Mouse (Mus musculus) intestine, embryonic 14.5 days (tissue): Measurements from ENCODE around the gene Snrnp35. TPM values are rescaled to one million over a fixed set of nuclear protein-coding genes. Genes with fewer than 3 reads are reported as not detected.
"Not testable (repeated sequence)": the region's sequence is repeated elsewhere in the genome, so short reads cannot be mapped to it uniquely, and the experiment has no call there.

Experiments used
- ATAC-seq: fragments of 200-750 bp; cut with Nextera tagmentation; replicated peaks from 2 replicates; pipeline ENCODE4 v1.8.0; 2017; ENCODE audit warnings: low read depth, moderate number of reproducible peaks, moderate TSS enrichment, moderate library complexity; ENCODE audit not compliant: low FRiP score, low TSS enrichment
- DNase-seq: peaks from one replicate; pipeline ENCODE4 v3.0.0-alpha.2; 2018; ENCODE audit warnings: low spot score
- H3K27ac ChIP-seq: fragments of 300-500 bp; sonication (generic); 2 replicates; pipeline ENCODE4 v1.5.1; 2014; ENCODE audit warnings: low read depth, mild to moderate bottlenecking, control low read depth
- H3K27me3 ChIP-seq: fragments of 300-500 bp; sonication (generic); replicated peaks from 2 replicates; pipeline ENCODE4 v1.6.1; 2014; ENCODE audit warnings: low read length, control low read depth; ENCODE audit not compliant: control insufficient read depth, insufficient read depth
- H3K36me3 ChIP-seq: fragments of 300-500 bp; sonication (generic); 2 replicates; pipeline ENCODE4 v1.6.1; 2014; ENCODE audit warnings: low read length, control low read depth; ENCODE audit not compliant: control insufficient read depth, insufficient read depth
- H3K4me1 ChIP-seq: fragments of 300-500 bp; sonication (generic); replicated peaks from 2 replicates; pipeline ENCODE4 v1.6.1; 2014; ENCODE audit warnings: low read length, control low read depth, mixed read lengths; ENCODE audit not compliant: control insufficient read depth, insufficient read depth
- H3K4me2 ChIP-seq: fragments of 300-500 bp; sonication (generic); 2 replicates; pipeline ENCODE4 v1.6.1; 2014; ENCODE audit warnings: low read length
- H3K4me3 ChIP-seq: fragments of 300-500 bp; sonication (generic); 2 replicates; pipeline ENCODE4 v1.5.1; 2014; ENCODE audit warnings: low read depth, low read length, control low read depth, mixed read lengths
- H3K9ac ChIP-seq: fragments of 300-500 bp; sonication (generic); 2 replicates; pipeline ENCODE4 v1.6.1; 2014; ENCODE audit warnings: mild to moderate bottlenecking, low read length
- H3K9me3 ChIP-seq: fragments of 300-500 bp; sonication (generic); 2 replicates; pipeline ENCODE4 v1.6.1; 2016; ENCODE audit warnings: low read length, control low read depth; ENCODE audit not compliant: control insufficient read depth
- WGBS: fragments of 180-500 bp; shearing (Covaris S2); extraction: QIAGEN DNeasy Blood & Tissue Kit; methylation state at CpG from one replicate; pipeline ENCODE4 v1.1.7; 2014; 5-methylcytosine and 5-hydroxymethylcytosine counted together
- polyA plus RNA-seq: library from polyadenylated mRNA; unstranded; fragments of >200 nt; fragmentation: Nextera tagmentation; extraction: Ambion mirVana; gene quantifications from 2 replicates; pipeline ENCODE4 v1.2.1, GENCODE M21; 2014

The Snrnp35 gene
- polyA plus RNA-seq, 1 experiment from 2014 or later, result 10.7 TPM

DNA sequence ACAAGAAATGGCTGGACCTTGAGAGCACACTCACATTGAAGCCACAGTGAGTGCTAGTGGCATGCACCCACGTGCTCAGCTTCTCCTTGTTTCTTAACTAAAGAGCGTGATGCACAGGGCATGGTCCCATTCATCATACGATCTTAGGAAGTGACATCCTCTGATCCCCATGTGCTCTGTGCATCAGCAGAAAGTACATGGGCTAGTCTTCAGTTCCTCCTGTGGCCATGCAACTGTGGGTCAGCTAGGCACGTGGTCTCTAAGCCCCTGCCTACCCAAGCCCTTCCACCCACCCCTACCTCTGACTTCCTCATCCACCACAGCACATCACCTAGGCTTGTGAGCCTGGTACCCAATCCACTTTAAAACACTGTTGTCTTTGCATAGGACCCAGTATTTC lies 9.7 kb downstream of the Snrnp35 start:
- peaks cover 53% of the 10 kb centered on the region for H3K36me3 ChIP-seq
- H3K4me1 ChIP-seq, result no peaks in the 10 kb centered on the region
- ATAC-seq (no peak), DNase-seq (no peak)
- H3K9me3 ChIP-seq, result no peaks in the 10 kb centered on the region
- H3K27ac ChIP-seq, result no peak overlapping the region
- no peaks in the 10 kb centered on the region for H3K27me3 ChIP-seq
- 89% methylated on average over 4 of the region's 4 CpGs for WGBS
- no peak overlapping the region for H3K4me3 ChIP-seq
- no peak overlapping the region for H3K4me2 ChIP-seq
- H3K9ac ChIP-seq, result no peak overlapping the region

DNA sequence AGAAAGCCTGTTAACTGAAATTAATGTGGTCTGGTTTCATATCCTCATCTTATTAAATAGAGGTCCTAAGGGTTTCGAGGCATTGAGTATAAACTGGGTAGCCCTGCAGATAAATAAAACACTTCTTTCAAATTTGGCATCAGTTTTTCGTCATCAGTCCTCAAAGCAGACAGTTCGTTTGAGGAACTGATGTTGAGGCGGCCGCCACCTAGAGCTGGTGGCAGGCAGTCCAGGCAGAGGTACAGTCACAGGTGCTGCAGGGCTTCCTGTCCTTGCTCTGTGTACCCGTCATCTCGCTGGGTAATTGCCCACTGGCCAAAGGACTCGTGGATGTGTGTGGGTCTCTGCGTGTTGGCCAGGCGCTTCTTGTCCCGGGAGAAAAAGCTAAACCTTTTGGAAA lies 10.5 kb downstream of the Snrnp35 start:
- Histone ChIP-seq H3K27me3 (no peaks in the 10 kb centered on the region), H3K4me2 (no peak overlapping the region), H3K36me3 (peaks cover 53% of the 10 kb centered on the region), H3K4me3 (no peak overlapping the region), H3K9me3 (no peaks in the 10 kb centered on the region), H3K9ac (no peak overlapping the region), H3K27ac (no peak overlapping the region), H3K4me1 (no peaks in the 10 kb centered on the region)
- WGBS, result 84% methylated on average over 11 of the region's 11 CpGs
- ATAC-seq, result no peak
- DNase-seq, result no peak

DNA sequence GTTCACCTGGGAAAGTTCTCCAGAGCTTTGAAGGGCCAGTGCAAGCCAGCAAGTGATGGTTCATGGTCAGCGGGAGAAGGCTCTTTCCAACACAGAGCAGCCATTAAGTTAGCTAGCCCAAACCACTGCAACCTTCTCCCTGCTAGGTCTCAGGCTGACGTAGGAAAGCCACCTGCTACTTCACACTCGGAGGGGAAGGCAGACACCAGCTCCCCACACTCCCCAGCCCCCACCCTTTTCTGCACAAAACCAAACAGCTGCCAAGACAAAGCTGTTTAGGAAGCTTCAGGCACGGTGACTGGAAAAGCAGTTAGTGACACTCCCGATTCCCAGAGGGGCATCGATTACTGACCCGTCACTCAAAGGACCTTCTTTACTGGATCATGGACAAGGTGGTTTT lies 12.6 kb downstream of the Snrnp35 start:
- WGBS, result 70% methylated on average over 7 of the region's 7 CpGs
- no peak overlapping the region for H3K9ac ChIP-seq
- no peaks in the 10 kb centered on the region for H3K9me3 ChIP-seq
- H3K36me3 ChIP-seq, result peaks cover 51% of the 10 kb centered on the region
- H3K27me3 ChIP-seq, result no peaks in the 10 kb centered on the region
- DNase-seq (no peak), ATAC-seq (no peak)
- H3K4me3 ChIP-seq, result no peak overlapping the region
- no peaks in the 10 kb centered on the region for H3K4me1 ChIP-seq
- H3K27ac ChIP-seq, result no peak overlapping the region
- no peak overlapping the region for H3K4me2 ChIP-seq

- H3K27me3 ChIP-seq, result no peaks in the 10 kb centered on the region
- ATAC-seq (0 out of 2 replicates have a peak, but pooled peaks have one; percentile 20), DNase-seq (peak; percentile 58)
- peaks cover 47% of the 10 kb centered on the region for H3K36me3 ChIP-seq
- peak overlapping the region; percentile 18; the same call in 1 of the 2 replicates for H3K4me2 ChIP-seq
- H3K9me3 ChIP-seq, result no peaks in the 10 kb centered on the region
- no peak overlapping the region for H3K9ac ChIP-seq
- 54% methylated on average over 15 of the region's 15 CpGs for WGBS
- no peak overlapping the region for H3K4me3 ChIP-seq
- no peak overlapping the region for H3K27ac ChIP-seq
- H3K4me1 ChIP-seq, result no peaks in the 10 kb centered on the region
Measured at GRCm38 (mm10) chr5:124496614-124497514, 13.9 kb downstream of the Snrnp35 start.

- peaks cover 47% of the 10 kb centered on the region for H3K36me3 ChIP-seq
- ATAC-seq, result no peak
- no peak overlapping the region for H3K27ac ChIP-seq
Measured at GRCm38 (mm10) chr5:124498221-124498876, 15.4 kb downstream of the Snrnp35 start.

GRCm38 (mm10) chr5:124499001-124499400 lies 16.1 kb downstream of the Snrnp35 start:
- no peak overlapping the region for H3K4me3 ChIP-seq
- 59% methylated on average over 5 of the region's 5 CpGs for WGBS
- no peaks in the 10 kb centered on the region for H3K4me1 ChIP-seq
- DNase-seq, result no peak
- no peak overlapping the region for H3K27ac ChIP-seq
- no peaks in the 10 kb centered on the region for H3K9me3 ChIP-seq
- no peaks in the 10 kb centered on the region for H3K27me3 ChIP-seq
- ATAC-seq, result no peak
- no peak overlapping the region for H3K4me2 ChIP-seq
- peaks cover 45% of the 10 kb centered on the region for H3K36me3 ChIP-seq
- no peak overlapping the region for H3K9ac ChIP-seq

More at GRCm38 (mm10) chr5:124498221-124498876, 15.4 kb downstream of the Snrnp35 start:
- Histone ChIP-seq H3K9ac (no peak overlapping the region), H3K27me3 (no peaks in the 10 kb centered on the region), H3K4me1 (no peaks in the 10 kb centered on the region), H3K4me3 (no peak overlapping the region), H3K4me2 (no peak overlapping the region), H3K9me3 (no peaks in the 10 kb centered on the region)
- WGBS, result 82% methylated on average over 9 of the region's 9 CpGs
- DNase-seq, result no peak

- not testable (repeated sequence) for H3K27me3 ChIP-seq, H3K27ac ChIP-seq, H3K9me3 ChIP-seq, H3K4me3 ChIP-seq, H3K4me1 ChIP-seq, H3K4me2 ChIP-seq, DNase-seq, H3K9ac ChIP-seq, ATAC-seq
- WGBS, result 85% methylated on average over 2 of the region's 4 CpGs
- peaks cover 46% of the 10 kb centered on the region for H3K36me3 ChIP-seq
Measured at GRCm38 (mm10) chr5:124500037-124500436, 17.1 kb downstream of the Snrnp35 start.

DNA sequence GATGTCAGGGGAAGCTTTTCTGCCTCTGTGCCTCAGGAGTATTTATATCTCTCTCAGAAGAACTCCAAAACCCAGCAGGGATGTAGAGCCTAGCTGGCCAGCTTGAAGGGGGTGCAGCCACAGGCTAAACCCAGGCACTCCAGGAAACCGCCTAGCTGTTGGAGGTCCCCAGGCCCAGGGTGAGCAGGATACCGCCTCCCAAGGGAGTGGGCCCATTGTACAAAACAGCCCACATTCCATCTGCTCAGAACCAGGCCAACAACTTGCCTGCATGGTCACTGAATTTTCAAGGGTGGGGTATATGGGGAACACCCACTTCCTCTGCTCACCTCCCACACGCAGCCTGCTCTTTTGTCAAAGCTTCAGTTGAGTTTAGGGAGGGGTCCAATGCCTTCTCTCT lies 17.6 kb downstream of the Snrnp35 start:
- DNase-seq (no peak), ATAC-seq (0 out of 2 replicates have a peak, but pooled peaks have one; percentile 13)
- Histone ChIP-seq H3K9me3 (no peaks in the 10 kb centered on the region), H3K4me1 (no peaks in the 10 kb centered on the region), H3K4me3 (no peak overlapping the region), H3K27me3 (no peaks in the 10 kb centered on the region), H3K36me3 (peaks cover 41% of the 10 kb centered on the region), H3K4me2 (no peak overlapping the region), H3K9ac (no peak overlapping the region), H3K27ac (no peak overlapping the region)
- WGBS, result 99% methylated on average over 3 of the region's 3 CpGs
